ENCODE assay signal across 8 mouse cellular contexts in genomic region chr2:13792256-13793005, GRCm38 (mm10). TPM values are rescaled to one million over a fixed set of nuclear protein-coding genes. Genes with fewer than 3 reads are reported as not detected.
DNase-seq lines count a peak whose midpoint lies in the region; ATAC-seq and TF ChIP-seq lines count a peak whose summit lies in the region.

No protein-coding gene starts in this region.

- TF ChIP-seq CTCF in layer of hippocampus, adult 2 months (conservative IDR thresholded peaks at IDR 0.05): no peak
- no peak for TF ChIP-seq CTCF in midbrain, postnatal 0 days (IDR thresholded peaks at IDR 0.05)

- H3K36me3 ChIP-seq in embryonic facial prominence, embryonic 10.5 days (replicated peaks): no peaks in the 10 kb centered on the region
- no peaks in the 10 kb centered on the region for H3K36me3 ChIP-seq in intestine, embryonic 16.5 days (ENCODE audit: control insufficient read depth, insufficient read depth, low read length)
- no peaks in the 10 kb centered on the region for H3K36me3 ChIP-seq in midbrain, postnatal 0 days (ENCODE audit: insufficient read depth, low read length)

- no peak for DNase-seq in layer of hippocampus, adult 2 months (ENCODE audit: low spot score in 2 of 2)
- DNase-seq in layer of hippocampus, postnatal 14 days (ENCODE audit: low spot score in 2 of 2): no peak
- DNase-seq in embryonic facial prominence, embryonic 10.5 days (ENCODE audit: low spot score): no peak
- no peak for DNase-seq in midbrain, postnatal 0 days (ENCODE audit: low spot score)
- no peak for DNase-seq in gastrocnemius, postnatal 14 days
- no peak for DNase-seq in ovary, postnatal 14 days (ENCODE audit: low spot score)
- no peak for DNase-seq in thymus, postnatal 25 days

- intact Hi-C loops in gastrocnemius, postnatal 14 days (cut with DNase I; ENCODE audit: low total_unique reads): no loop called here

- H3K4me1 ChIP-seq in embryonic facial prominence, embryonic 10.5 days: peaks cover 23% of the 10 kb centered on the region; the same call in 1 of the 2 replicates
- H3K4me1 ChIP-seq in intestine, embryonic 16.5 days (ENCODE audit: control insufficient read depth, insufficient read depth, low read length): peaks cover 4% of the 10 kb centered on the region; the same call in 1 of the 2 replicates
- H3K4me1 ChIP-seq in midbrain, postnatal 0 days (ENCODE audit: insufficient read depth, low read length): no peaks in the 10 kb centered on the region

- H3K4me2 ChIP-seq in intestine, embryonic 16.5 days (ENCODE audit: low read depth, low read length): 0 out of 2 replicates have a peak overlapping the region, but pooled peaks have one; percentile 92
- H3K4me2 ChIP-seq in midbrain, postnatal 0 days (ENCODE audit: low read depth, low read length, poor library complexity, severe bottlenecking): peak overlapping the region; percentile 93

- H3K9ac ChIP-seq in intestine, embryonic 16.5 days (ENCODE audit: low read depth, low read length): no peak overlapping the region
- H3K9ac ChIP-seq in midbrain, postnatal 0 days (replicated peaks; ENCODE audit: low read length, poor library complexity, severe bottlenecking): peak overlapping the region; percentile 44; the same call in 1 of the 2 replicates

- peak overlapping the region; percentile 66 for H3K4me3 ChIP-seq in layer of hippocampus, adult 2 months
- H3K4me3 ChIP-seq in embryonic facial prominence, embryonic 10.5 days: peak overlapping the region; percentile 71
- H3K4me3 ChIP-seq in intestine, embryonic 16.5 days (ENCODE audit: low read length): peak overlapping the region; percentile 55
- peak overlapping the region; percentile 50 for H3K4me3 ChIP-seq in midbrain, postnatal 0 days (ENCODE audit: low read depth, low read length)

- peaks cover 52% of the 10 kb centered on the region for H3K27me3 ChIP-seq in embryonic facial prominence, embryonic 10.5 days (replicated peaks; ENCODE audit: low read depth, poor library complexity, severe bottlenecking)
- peaks cover 22% of the 10 kb centered on the region for H3K27me3 ChIP-seq in intestine, embryonic 16.5 days (replicated peaks; ENCODE audit: control insufficient read depth, insufficient read depth, low read length)
- H3K27me3 ChIP-seq in midbrain, postnatal 0 days (ENCODE audit: insufficient read depth, low read length): no peaks in the 10 kb centered on the region

- 44% methylated on average over 13 of the region's 13 CpGs for WGBS in embryonic facial prominence, embryonic 10.5 days
- 45% methylated on average over 13 of the region's 13 CpGs for WGBS in intestine, embryonic 16.5 days
- WGBS in midbrain, postnatal 0 days: 42% methylated on average over 13 of the region's 13 CpGs

- no peaks in the 10 kb centered on the region for H3K9me3 ChIP-seq in embryonic facial prominence, embryonic 10.5 days
- H3K9me3 ChIP-seq in intestine, embryonic 16.5 days (ENCODE audit: control insufficient read depth, low read length): no peaks in the 10 kb centered on the region
- no peaks in the 10 kb centered on the region for H3K9me3 ChIP-seq in midbrain, postnatal 0 days (ENCODE audit: low read length)

- no peak overlapping the region for H3K27ac ChIP-seq in layer of hippocampus, adult 2 months
- no peak overlapping the region for H3K27ac ChIP-seq in embryonic facial prominence, embryonic 10.5 days (replicated peaks)
- H3K27ac ChIP-seq in intestine, embryonic 16.5 days (ENCODE audit: low read length): no peak overlapping the region
- no peak overlapping the region for H3K27ac ChIP-seq in midbrain, postnatal 0 days (ENCODE audit: low read depth, low read length)

- no peak for ATAC-seq in intestine, embryonic 16.5 days
- no peak for ATAC-seq in midbrain, postnatal 0 days (ENCODE audit: low FRiP score)

RNA-seq across cellular contexts. Expression of gene St8sia6, which starts 1.4 kb away (rescaled TPM):
- total RNA-seq in layer of hippocampus, adult 2 months (2021): 1 to 10 TPM; 2.8 to 3.7 TPM
- 1 to 10 TPM; 3.3 to 3.4 TPM for total RNA-seq in layer of hippocampus, postnatal 14 days (2021)
- 1.1 and 1.7 TPM in 2 replicates for polyA plus RNA-seq in embryonic facial prominence, embryonic 10.5 days (2016; fragmentation: Nextera tagmentation; extraction: Ambion mirVana)
- 0.33 and 0.49 TPM in 2 replicates for polyA plus RNA-seq in intestine, embryonic 16.5 days (2015; fragmentation: Nextera tagmentation; extraction: Ambion mirVana)
- total RNA-seq in midbrain, postnatal 0 days (2014; rRNA removed): 2.1 and 2.6 TPM in 2 replicates
- 3.4 TPM in 2 replicates for polyA plus RNA-seq in midbrain, postnatal 0 days (2015; fragmentation: Nextera tagmentation; extraction: Ambion mirVana)
- under 1 TPM; 0.47 to 0.64 TPM for total RNA-seq in gastrocnemius, postnatal 14 days (2021)
